Mouse (Mus musculus) thymus, adult 2 months (tissue): ENCODE measurements around the gene Rundc3a.

Experiments
- CTCF ChIP-seq: fragments of 200-500 bp; IDR thresholded peaks from 2 replicates; pipeline ENCODE4 v1.5.1; 2012; ENCODE audit warnings: mild to moderate bottlenecking, control low read depth, low read length, moderate library complexity, borderline replicate concordance; ENCODE audit not compliant: control insufficient read depth, poor library complexity, insufficient read depth; ENCODE audit errors: extremely low read depth
- POLR2A ChIP-seq: fragments of 200-500 bp; IDR thresholded peaks from 2 replicates; pipeline ENCODE4 v1.6.1; 2012; ENCODE audit warnings: mild to moderate bottlenecking, low read length, control low read depth, moderate library complexity; ENCODE audit not compliant: control insufficient read depth, poor library complexity, insufficient read depth; ENCODE audit errors: extremely low read depth

GRCm38 (mm10) chr11:102449043-102450008 lies 56.1 kb downstream of the Rundc3a start:
- TF ChIP-seq POLR2A, result no peak
- no peak for TF ChIP-seq CTCF
